Mouse (Mus musculus) kidney, postnatal 0 days (tissue): ENCODE data around the gene Cbx8. TPM values are rescaled to one million over a fixed set of nuclear protein-coding genes. Genes with fewer than 3 reads are reported as not detected.
A peak's percentile ranks its signal among the peaks of the same experiment; 100 is the strongest.

Experiments
- ATAC-seq: fragments of 200-750 bp; cut with Nextera tagmentation; replicated peaks from 2 replicates; pipeline ENCODE4 v1.8.0; 2017; ENCODE audit warnings: low read depth, moderate number of reproducible peaks, moderate TSS enrichment, moderate library complexity; ENCODE audit not compliant: low FRiP score
- DNase-seq: peaks from one replicate; pipeline ENCODE4 v3.0.0-alpha.2; 2016; ENCODE audit warnings: low spot score
- H3K27ac ChIP-seq: fragments of 300-500 bp; sonication (generic); 2 replicates; pipeline ENCODE4 v1.5.1; 2014; ENCODE audit warnings: mild to moderate bottlenecking
- H3K27me3 ChIP-seq: fragments of 300-500 bp; sonication (generic); 2 replicates; pipeline ENCODE4 v1.6.1; 2014; ENCODE audit warnings: low read length, mixed read lengths; ENCODE audit not compliant: insufficient read depth
- H3K36me3 ChIP-seq: fragments of 300-500 bp; sonication (generic); 2 replicates; pipeline ENCODE4 v1.6.1; 2014; ENCODE audit warnings: low read length, mixed read lengths; ENCODE audit not compliant: insufficient read depth
- H3K4me1 ChIP-seq: fragments of 300-500 bp; sonication (generic); replicated peaks from 2 replicates; pipeline ENCODE4 v1.6.1; 2014; ENCODE audit warnings: antibody characterized with exemption, low read length, mixed read lengths; ENCODE audit not compliant: insufficient read depth
- H3K4me2 ChIP-seq: fragments of 300-500 bp; sonication (generic); 2 replicates; pipeline ENCODE4 v1.6.1; 2014; ENCODE audit warnings: mild to moderate bottlenecking, low read length, moderate library complexity, mixed read lengths
- H3K4me3 ChIP-seq: fragments of 300-500 bp; sonication (generic); replicated peaks from 2 replicates; pipeline ENCODE4 v1.5.1; 2014; ENCODE audit warnings: low read depth, low read length
- H3K9ac ChIP-seq: fragments of 300-500 bp; sonication (generic); 2 replicates; pipeline ENCODE4 v1.6.1; 2014; ENCODE audit warnings: low read depth, low read length
- H3K9me3 ChIP-seq: fragments of 300-500 bp; sonication (generic); replicated peaks from 2 replicates; pipeline ENCODE4 v1.6.1; 2016; ENCODE audit warnings: low read length, inconsistent platforms, mixed read lengths
- CTCF ChIP-seq: IDR thresholded peaks from 2 replicates; pipeline ENCODE4 v1.5.1; 2016; ENCODE audit warnings: antibody characterized with exemption, low read depth, mild to moderate bottlenecking, moderate library complexity
- WGBS: fragments of 180-500 bp; shearing (Covaris S2); extraction: QIAGEN DNeasy Blood & Tissue Kit; methylation state at CpG from one replicate; pipeline ENCODE4 v1.1.7; 2014; 5-methylcytosine and 5-hydroxymethylcytosine counted together
- polyA plus RNA-seq: library from polyadenylated mRNA; unstranded; fragments of >200 nt; fragmentation: Nextera tagmentation; extraction: Ambion mirVana; gene quantifications from 2 replicates; pipeline ENCODE4 v1.2.1, GENCODE M21; 2015

The Cbx8 gene
- 6.1 and 7.7 TPM in 2 replicates for polyA plus RNA-seq

GRCm38 (mm10) chr11:119040600-119041324, at the start of gene Cbx8:
TSS of gene Cbx8 (minus strand) at chr11:119040969.
- no peaks in the 10 kb centered on the region for H3K9me3 ChIP-seq
- 0 out of 2 replicates have a peak, but pooled peaks cover 4% of the 10 kb centered on the region for H3K36me3 ChIP-seq
- under 1% methylated on average over 63 of the region's 63 CpGs for WGBS
- H3K4me1 ChIP-seq = peaks cover 50% of the 10 kb centered on the region
- peak within 1 kb of the TSS; percentile 84 for H3K9ac ChIP-seq
- peak within 1 kb of the TSS; percentile 84 for H3K27ac ChIP-seq
- H3K4me2 ChIP-seq = peak within 1 kb of the TSS; percentile 99
- no peak for TF ChIP-seq CTCF
- DNase-seq (peak; percentile 100), ATAC-seq (peak; percentile 91)
- H3K27me3 ChIP-seq = peaks cover 55% of the 10 kb centered on the region
- H3K4me3 ChIP-seq = peak within 1 kb of the TSS; percentile 71

GRCm38 (mm10) chr11:119090076-119090960, 49.5 kb upstream of the Cbx8 start:
- H3K27me3 ChIP-seq = peaks cover 31% of the 10 kb centered on the region
- no peak for ATAC-seq
- peaks cover 30% of the 10 kb centered on the region; the same call in 1 of the 2 replicates for H3K4me1 ChIP-seq
- no peaks in the 10 kb centered on the region for H3K36me3 ChIP-seq
- under 1% methylated on average over 68 of the region's 75 CpGs for WGBS
- H3K4me3 ChIP-seq = peak overlapping the region; percentile 42
- peak overlapping the region; percentile 94 for H3K4me2 ChIP-seq
- no peak for DNase-seq
- H3K9me3 ChIP-seq = no peaks in the 10 kb centered on the region
- peak overlapping the region; percentile 65 for H3K9ac ChIP-seq
- H3K27ac ChIP-seq = 0 out of 2 replicates have a peak overlapping the region, but pooled peaks have one; percentile 21
- no peak for TF ChIP-seq CTCF

GRCm38 (mm10) chr11:119089235-119090075, 48.7 kb upstream of the Cbx8 start:
- H3K27ac ChIP-seq = no peak overlapping the region
- H3K36me3 ChIP-seq = no peaks in the 10 kb centered on the region
- peak overlapping the region; percentile 94 for H3K4me2 ChIP-seq
- WGBS = under 1% methylated on average over 41 of the region's 41 CpGs
- no peaks in the 10 kb centered on the region for H3K9me3 ChIP-seq
- ATAC-seq = no peak
- TF ChIP-seq CTCF = no peak
- H3K27me3 ChIP-seq = peaks cover 31% of the 10 kb centered on the region
- peaks cover 33% of the 10 kb centered on the region; the same call in 1 of the 2 replicates for H3K4me1 ChIP-seq
- H3K4me3 ChIP-seq = peak overlapping the region; percentile 42
- H3K9ac ChIP-seq = no peak overlapping the region
- DNase-seq = no peak

GRCm38 (mm10) chr11:119088391-119089234, 47.8 kb upstream of the Cbx8 start:
- no peaks in the 10 kb centered on the region for H3K36me3 ChIP-seq
- H3K9ac ChIP-seq = no peak overlapping the region
- peaks cover 31% of the 10 kb centered on the region for H3K27me3 ChIP-seq
- no peak overlapping the region for H3K4me3 ChIP-seq
- no peak overlapping the region for H3K27ac ChIP-seq
- no peaks in the 10 kb centered on the region for H3K9me3 ChIP-seq
- TF ChIP-seq CTCF = peak; percentile 50
- H3K4me1 ChIP-seq = peaks cover 41% of the 10 kb centered on the region
- ATAC-seq = no peak
- WGBS = 3% methylated on average over 28 of the region's 28 CpGs
- peak; percentile 60 for DNase-seq
- H3K4me2 ChIP-seq = no peak overlapping the region

GRCm38 (mm10) chr11:119087301-119088082, 46.7 kb upstream of the Cbx8 start:
- DNase-seq = no peak
- Histone ChIP-seq H3K27ac (no peak overlapping the region), H3K4me3 (no peak overlapping the region), H3K9me3 (no peaks in the 10 kb centered on the region), H3K9ac (no peak overlapping the region), H3K36me3 (no peaks in the 10 kb centered on the region), H3K4me2 (peak overlapping the region; percentile 24; the same call in 1 of the 2 replicates), H3K4me1 (peaks cover 51% of the 10 kb centered on the region), H3K27me3 (peaks cover 31% of the 10 kb centered on the region)
- no peak for ATAC-seq
- TF ChIP-seq CTCF = peak; percentile 48
- WGBS = 7% methylated on average over 35 of the region's 35 CpGs
